Mouse (Mus musculus): Measurements from ENCODE around the gene Dop1b. TPM values are rescaled to one million over a fixed set of nuclear protein-coding genes. Genes with fewer than 3 reads are reported as not detected.

The Dop1b gene
- total and polyA plus RNA-seq, 3 experiments: 0.90 to 4.5 (median 3.1) TPM

GRCm38 (mm10) chr16:93678206-93678605 lies 33.5 kb upstream of the Dop1b start:
- Histone ChIP-seq H3K9me3 (replicated peaks; ENCODE audit: low read length) (peaks cover 18% of the 10 kb centered on the region), H3K4me2 (ENCODE audit: insufficient read depth, low read depth, poor library complexity, severe bottlenecking) (no peak overlapping the region), H3K9ac (ENCODE audit: insufficient read depth, low read depth) (no peak overlapping the region), H3K79me2 (replicated peaks; ENCODE audit: control insufficient read depth, extremely low read depth, insufficient read depth, poor library complexity, severe bottlenecking) (no peaks in the 10 kb centered on the region), H3K4me1 (ENCODE audit: control insufficient read depth in 1 of 2, insufficient read depth in 2 of 2) (peaks cover 10 to 11% of the 10 kb centered on the region in 2 experiments), H3K27ac (ENCODE audit: insufficient read depth, low read depth) (no peak overlapping the region), H3K27me3 (replicated peaks) (peaks cover 73% of the 10 kb centered on the region), H3K4me3 (replicated peaks in 1 of 3; ENCODE audit: low read depth in 2 of 3, low read length in 2 of 3, poor library complexity in 1 of 3) (no peak overlapping the region), H3K36me3 (replicated peaks in 1 of 2; ENCODE audit: control insufficient read depth in 1 of 2, insufficient read depth in 1 of 2, low read length in 1 of 2) (no peaks in the 10 kb centered on the region)
- dilution Hi-C loops (cut with MboI; ENCODE audit: extremely low pct_ligation_motif_present, extremely low pct_unique_long_range_greater_than_20kb, low sequenced_read_pairs) (no loop called here), in situ Hi-C loops (cut with MboI; ENCODE audit: low pct_ligation_motif_present, low pct_unique_long_range_greater_than_20kb, low sequenced_read_pairs) (loop anchor here (25.0 kb wide), 2 partner anchors 334 to 584 kb away; partner anchors contain the start of gene Cldn14)
- DNase-seq (ENCODE audit: extremely low read depth): no peak
- TF ChIP-seq MEF2A (IDR thresholded peaks at IDR 0.05; ENCODE audit: borderline replicate concordance, low read depth, low read length): no peak
- peak; percentile 23 to 34; a peak in 1 of 4 replicates for TF ChIP-seq CTCF (conservative IDR thresholded peaks at IDR 0.05 in 1 of 2, IDR thresholded peaks at IDR 0.05 in 1 of 2; ENCODE audit: low read depth in 2 of 2, low read length in 2 of 2)
- TF ChIP-seq CHD2 (IDR thresholded peaks at IDR 0.05; ENCODE audit: low read length): no peak
- TF ChIP-seq ETS1 (conservative IDR thresholded peaks at IDR 0.05; ENCODE audit: low read depth, low read length): no peak
- no peak for TF ChIP-seq ZNF384 (IDR thresholded peaks at IDR 0.05; ENCODE audit: low read depth, low read length)

- no peak for DNase-seq (ENCODE audit: extremely low read depth)
- Histone ChIP-seq H3K79me2 (replicated peaks; ENCODE audit: control insufficient read depth, extremely low read depth, insufficient read depth, poor library complexity, severe bottlenecking) (no peaks in the 10 kb centered on the region), H3K27ac (ENCODE audit: insufficient read depth, low read depth) (no peak overlapping the region), H3K4me2 (ENCODE audit: insufficient read depth, low read depth, poor library complexity, severe bottlenecking) (no peak overlapping the region), H3K36me3 (replicated peaks in 1 of 2; ENCODE audit: control insufficient read depth in 1 of 2, insufficient read depth in 1 of 2, low read length in 1 of 2) (no peaks in the 10 kb centered on the region), H3K27me3 (replicated peaks) (peaks cover 83% of the 10 kb centered on the region), H3K4me1 (ENCODE audit: control insufficient read depth in 1 of 2, insufficient read depth in 2 of 2) (peaks cover 15 to 19% of the 10 kb centered on the region in 2 experiments), H3K4me3 (replicated peaks in 1 of 3; ENCODE audit: low read depth in 2 of 3, low read length in 2 of 3, poor library complexity in 1 of 3) (no peak overlapping the region), H3K9me3 (replicated peaks; ENCODE audit: low read length) (peaks cover 18% of the 10 kb centered on the region), H3K9ac (ENCODE audit: insufficient read depth, low read depth) (no peak overlapping the region)
- TF ChIP-seq ZKSCAN1 (IDR thresholded peaks at IDR 0.05; ENCODE audit: borderline replicate concordance, low read depth, low read length): no peak
- no peak for TF ChIP-seq RCOR1 (conservative IDR thresholded peaks at IDR 0.05; ENCODE audit: low read depth, low read length)
- no peak for TF ChIP-seq MAX (IDR thresholded peaks at IDR 0.05; ENCODE audit: low read length)
- TF ChIP-seq MAZ (IDR thresholded peaks at IDR 0.05; ENCODE audit: low read depth, low read length): no peak
- TF ChIP-seq JUND (conservative IDR thresholded peaks at IDR 0.05; ENCODE audit: low read depth, low read length): no peak
- TF ChIP-seq MEF2A (IDR thresholded peaks at IDR 0.05; ENCODE audit: borderline replicate concordance, low read depth, low read length): no peak
- TF ChIP-seq TCF12 (IDR thresholded peaks at IDR 0.05; ENCODE audit: low read depth, low read length): no peak
- TF ChIP-seq CTCF (conservative IDR thresholded peaks at IDR 0.05 in 1 of 2, IDR thresholded peaks at IDR 0.05 in 1 of 2; ENCODE audit: low read depth in 2 of 2, low read length in 2 of 2): no peak
- TF ChIP-seq MYC (IDR thresholded peaks at IDR 0.05; ENCODE audit: low read depth, low read length): no peak
- no peak for TF ChIP-seq ZMIZ1 (IDR thresholded peaks at IDR 0.05; ENCODE audit: low read depth, low read length)
- TF ChIP-seq ETS1 (conservative IDR thresholded peaks at IDR 0.05; ENCODE audit: low read depth, low read length): no peak
- no peak for TF ChIP-seq MXI1 (IDR thresholded peaks at IDR 0.05; ENCODE audit: low read depth, low read length)
- dilution Hi-C loops (cut with MboI; ENCODE audit: extremely low pct_ligation_motif_present, extremely low pct_unique_long_range_greater_than_20kb, low sequenced_read_pairs) (no loop called here), in situ Hi-C loops (cut with MboI; ENCODE audit: low pct_ligation_motif_present, low pct_unique_long_range_greater_than_20kb, low sequenced_read_pairs) (loop anchor here (25.0 kb wide), 2 partner anchors 333 to 583 kb away; partner anchors contain the start of gene Cldn14)
Measured at GRCm38 (mm10) chr16:93679165-93679564, 32.5 kb upstream of the Dop1b start.
